ENCODE assay signal across 8 mouse cellular contexts in genomic region chr19:7066828-7067342, GRCm38 (mm10). TPM values are rescaled to one million over a fixed set of nuclear protein-coding genes. Genes with fewer than 3 reads are reported as not detected.
DNase-seq lines count a peak whose midpoint lies in the region; ATAC-seq lines count a peak whose summit lies in the region.

No protein-coding gene starts in this region.

- peaks cover 48% of the 10 kb centered on the region for H3K27me3 ChIP-seq in heart, embryonic 13.5 days (replicated peaks)
- H3K27me3 ChIP-seq in neural tube, embryonic 11.5 days (ENCODE audit: control insufficient read depth, insufficient read depth, low read length), result peaks cover 22% of the 10 kb centered on the region
- peaks cover 17% of the 10 kb centered on the region; the same call in 1 of the 2 replicates for H3K27me3 ChIP-seq in neural tube, embryonic 15.5 days (replicated peaks)
- H3K27me3 ChIP-seq in intestine, embryonic 16.5 days (replicated peaks; ENCODE audit: control insufficient read depth, insufficient read depth, low read length), result peaks cover 17% of the 10 kb centered on the region; the same call in 1 of the 2 replicates

- peak overlapping the region; percentile 36 for H3K4me2 ChIP-seq in heart, embryonic 13.5 days
- H3K4me2 ChIP-seq in neural tube, embryonic 11.5 days (ENCODE audit: low read depth), result no peak overlapping the region
- no peak overlapping the region for H3K4me2 ChIP-seq in neural tube, embryonic 15.5 days
- H3K4me2 ChIP-seq in intestine, embryonic 16.5 days (ENCODE audit: low read depth, low read length), result 0 out of 2 replicates have a peak overlapping the region, but pooled peaks have one; percentile 22

- DNase-seq in heart, postnatal 14 days, result no peak
- no peak for DNase-seq in neural tube, embryonic 11.5 days (ENCODE audit: low spot score)
- DNase-seq in thymus, postnatal 14 days, result peak; percentile 30
- DNase-seq in cerebellum, adult 9-10 months, result no peak
- DNase-seq in gastrocnemius, adult 18-20 months (ENCODE audit: low spot score), result no peak

- no peak overlapping the region for H3K4me3 ChIP-seq in heart, embryonic 13.5 days
- H3K4me3 ChIP-seq in neural tube, embryonic 11.5 days (ENCODE audit: low read depth, low read length), result no peak overlapping the region
- H3K4me3 ChIP-seq in neural tube, embryonic 15.5 days (replicated peaks), result no peak overlapping the region
- no peak overlapping the region for H3K4me3 ChIP-seq in intestine, embryonic 16.5 days (ENCODE audit: low read length)

- intact Hi-C loops in heart, postnatal 14 days (cut with DNase I), result loop anchor here (5.0 to 10.0 kb wide), 3 partner anchors 35 to 368 kb away; partner anchors contain the start of gene Mark2

- no peak for ATAC-seq in heart, embryonic 13.5 days (ENCODE audit: extremely low read depth, insufficient number of reproducible peaks, low FRiP score, low TSS enrichment)
- ATAC-seq in neural tube, embryonic 11.5 days (ENCODE audit: insufficient read depth, low FRiP score, low TSS enrichment), result no peak
- no peak for ATAC-seq in neural tube, embryonic 15.5 days (ENCODE audit: low FRiP score)
- 0 out of 2 replicates have a peak, but pooled peaks have one; percentile 5 for ATAC-seq in intestine, embryonic 16.5 days

- H3K36me3 ChIP-seq in heart, embryonic 13.5 days, result no peaks in the 10 kb centered on the region
- H3K36me3 ChIP-seq in neural tube, embryonic 11.5 days (ENCODE audit: control insufficient read depth, insufficient read depth, low read length), result no peaks in the 10 kb centered on the region
- no peaks in the 10 kb centered on the region for H3K36me3 ChIP-seq in neural tube, embryonic 15.5 days
- H3K36me3 ChIP-seq in intestine, embryonic 16.5 days (ENCODE audit: control insufficient read depth, insufficient read depth, low read length), result no peaks in the 10 kb centered on the region

- peak overlapping the region; percentile 33; the same call in 1 of the 2 replicates for H3K27ac ChIP-seq in heart, embryonic 13.5 days (replicated peaks)
- H3K27ac ChIP-seq in neural tube, embryonic 11.5 days (ENCODE audit: low read depth, low read length), result no peak overlapping the region
- no peak overlapping the region for H3K27ac ChIP-seq in neural tube, embryonic 15.5 days (replicated peaks)
- 0 out of 2 replicates have a peak overlapping the region, but pooled peaks have one; percentile 24 for H3K27ac ChIP-seq in intestine, embryonic 16.5 days (ENCODE audit: low read length)

- peaks cover 33% of the 10 kb centered on the region for H3K4me1 ChIP-seq in heart, embryonic 13.5 days
- H3K4me1 ChIP-seq in neural tube, embryonic 11.5 days (ENCODE audit: control insufficient read depth, insufficient read depth, low read length), result peaks cover 48% of the 10 kb centered on the region
- peaks cover 68% of the 10 kb centered on the region for H3K4me1 ChIP-seq in neural tube, embryonic 15.5 days
- peaks cover 39% of the 10 kb centered on the region for H3K4me1 ChIP-seq in intestine, embryonic 16.5 days (ENCODE audit: control insufficient read depth, insufficient read depth, low read length)

- peak overlapping the region; percentile 63; the same call in 1 of the 2 replicates for H3K9ac ChIP-seq in heart, embryonic 13.5 days
- H3K9ac ChIP-seq in neural tube, embryonic 11.5 days (ENCODE audit: low read length), result peak overlapping the region; percentile 8; the same call in 1 of the 2 replicates
- H3K9ac ChIP-seq in neural tube, embryonic 15.5 days (replicated peaks), result no peak overlapping the region
- no peak overlapping the region for H3K9ac ChIP-seq in intestine, embryonic 16.5 days (ENCODE audit: low read depth, low read length)

- 38% methylated on average over 7 of the region's 8 CpGs for WGBS in heart, embryonic 13.5 days
- WGBS in neural tube, embryonic 11.5 days, result 36% methylated on average over 8 of the region's 8 CpGs
- 33% methylated on average over 7 of the region's 8 CpGs for WGBS in neural tube, embryonic 15.5 days
- 32% methylated on average over 7 of the region's 8 CpGs for WGBS in intestine, embryonic 16.5 days

- H3K9me3 ChIP-seq in heart, embryonic 13.5 days, result no peaks in the 10 kb centered on the region
- H3K9me3 ChIP-seq in neural tube, embryonic 11.5 days (ENCODE audit: control insufficient read depth, low read length), result no peaks in the 10 kb centered on the region
- no peaks in the 10 kb centered on the region for H3K9me3 ChIP-seq in neural tube, embryonic 15.5 days (replicated peaks)
- H3K9me3 ChIP-seq in intestine, embryonic 16.5 days (ENCODE audit: control insufficient read depth, low read length), result no peaks in the 10 kb centered on the region

RNA-seq across cellular contexts. Expression of gene Macrod1, which starts 10.3 kb away (rescaled TPM):
- 32.0 and 32.9 TPM in 2 replicates for polyA plus RNA-seq in heart, embryonic 13.5 days (2015; fragmentation: Nextera tagmentation; extraction: Ambion mirVana)
- total RNA-seq in heart, postnatal 14 days (2021), result 100 to 1,000 TPM; 181 to 186 TPM
- polyA plus RNA-seq in neural tube, embryonic 11.5 days (2014; fragmentation: Nextera tagmentation; extraction: Ambion mirVana), result 3.2 and 3.3 TPM in 2 replicates
- 7.2 and 7.7 TPM in 2 replicates for polyA plus RNA-seq in neural tube, embryonic 15.5 days (2015; fragmentation: Nextera tagmentation; extraction: Ambion mirVana)
- polyA plus RNA-seq in intestine, embryonic 16.5 days (2015; fragmentation: Nextera tagmentation; extraction: Ambion mirVana), result 11.6 and 13.1 TPM in 2 replicates
- 100 to 1,000 TPM; 276 to 311 TPM for total RNA-seq in gastrocnemius, adult 18-20 months (2021)

RNA-seq across cellular contexts. Expression of gene Stip1, which starts 27.1 kb away (rescaled TPM):
- polyA plus RNA-seq in heart, embryonic 13.5 days (2015; fragmentation: Nextera tagmentation; extraction: Ambion mirVana), result 207 and 228 TPM in 2 replicates
- 100 to 1,000 TPM in 1 of 2 experiments, 10 to 100 TPM in 1; 84.1 to 107 TPM for total RNA-seq in heart, postnatal 14 days (2021)
- polyA plus RNA-seq in neural tube, embryonic 11.5 days (2014; fragmentation: Nextera tagmentation; extraction: Ambion mirVana), result 423 and 425 TPM in 2 replicates
- polyA plus RNA-seq in neural tube, embryonic 15.5 days (2015; fragmentation: Nextera tagmentation; extraction: Ambion mirVana), result 210 and 232 TPM in 2 replicates
- 194 and 208 TPM in 2 replicates for polyA plus RNA-seq in intestine, embryonic 16.5 days (2015; fragmentation: Nextera tagmentation; extraction: Ambion mirVana)
- 10 to 100 TPM; 89.7 to 98.5 TPM for total RNA-seq in gastrocnemius, adult 18-20 months (2021)

RNA-seq across cellular contexts. Expression of gene Flrt1, which starts 38.6 kb away (rescaled TPM):
- polyA plus RNA-seq in heart, embryonic 13.5 days (2015; fragmentation: Nextera tagmentation; extraction: Ambion mirVana), result 1.1 and 1.4 TPM in 2 replicates
- 1 to 10 TPM in 1 of 2 experiments, under 1 TPM in 1; 0.98 to 1.0 TPM for total RNA-seq in heart, postnatal 14 days (2021)
- 6.6 and 7.5 TPM in 2 replicates for polyA plus RNA-seq in neural tube, embryonic 11.5 days (2014; fragmentation: Nextera tagmentation; extraction: Ambion mirVana)
- 10.5 and 10.9 TPM in 2 replicates for polyA plus RNA-seq in neural tube, embryonic 15.5 days (2015; fragmentation: Nextera tagmentation; extraction: Ambion mirVana)
- 1.6 and 1.9 TPM in 2 replicates for polyA plus RNA-seq in intestine, embryonic 16.5 days (2015; fragmentation: Nextera tagmentation; extraction: Ambion mirVana)
- total RNA-seq in gastrocnemius, adult 18-20 months (2021), result 1 to 10 TPM; 1.1 to 1.9 TPM

RNA-seq across cellular contexts. Expression of gene Fermt3, which starts 47.6 kb away (rescaled TPM):
- 7.6 and 8.1 TPM in 2 replicates for polyA plus RNA-seq in heart, embryonic 13.5 days (2015; fragmentation: Nextera tagmentation; extraction: Ambion mirVana)
- total RNA-seq in heart, postnatal 14 days (2021), result 10 to 100 TPM in 1 of 2 experiments, 1 to 10 TPM in 1; 6.1 to 10.7 TPM
- 8.8 and 9.5 TPM in 2 replicates for polyA plus RNA-seq in neural tube, embryonic 11.5 days (2014; fragmentation: Nextera tagmentation; extraction: Ambion mirVana)
- polyA plus RNA-seq in neural tube, embryonic 15.5 days (2015; fragmentation: Nextera tagmentation; extraction: Ambion mirVana), result 4.6 and 19.6 TPM in 2 replicates
- polyA plus RNA-seq in intestine, embryonic 16.5 days (2015; fragmentation: Nextera tagmentation; extraction: Ambion mirVana), result 13.0 and 14.4 TPM in 2 replicates
- under 1 TPM; 0.64 to 0.93 TPM for total RNA-seq in gastrocnemius, adult 18-20 months (2021)

Comparison
In these comparisons a context has a peak if more than half of its experiments do, and no peak if none do; other contexts are left out.
1. H3K9ac ChIP-seq: peak in heart, embryonic 13.5 days (single experiment) and neural tube, embryonic 11.5 days (single experiment); none in neural tube, embryonic 15.5 days (single experiment) and intestine, embryonic 16.5 days (single experiment).
2. H3K27ac ChIP-seq: peak in heart, embryonic 13.5 days (single experiment) and intestine, embryonic 16.5 days (single experiment); none in neural tube, embryonic 11.5 days (single experiment) and neural tube, embryonic 15.5 days (single experiment).
3. H3K4me2 ChIP-seq: peak in heart, embryonic 13.5 days (single experiment) and intestine, embryonic 16.5 days (single experiment); none in neural tube, embryonic 11.5 days (single experiment) and neural tube, embryonic 15.5 days (single experiment).